Mouse (Mus musculus): ENCODE data around the gene AC131692.1. TPM values are rescaled to one million over a fixed set of nuclear protein-coding genes. Genes with fewer than 3 reads are reported as not detected.

AC131692.1 gene
- polyA plus RNA-seq, 1 experiment from 2014 or later = not detected

DNA sequence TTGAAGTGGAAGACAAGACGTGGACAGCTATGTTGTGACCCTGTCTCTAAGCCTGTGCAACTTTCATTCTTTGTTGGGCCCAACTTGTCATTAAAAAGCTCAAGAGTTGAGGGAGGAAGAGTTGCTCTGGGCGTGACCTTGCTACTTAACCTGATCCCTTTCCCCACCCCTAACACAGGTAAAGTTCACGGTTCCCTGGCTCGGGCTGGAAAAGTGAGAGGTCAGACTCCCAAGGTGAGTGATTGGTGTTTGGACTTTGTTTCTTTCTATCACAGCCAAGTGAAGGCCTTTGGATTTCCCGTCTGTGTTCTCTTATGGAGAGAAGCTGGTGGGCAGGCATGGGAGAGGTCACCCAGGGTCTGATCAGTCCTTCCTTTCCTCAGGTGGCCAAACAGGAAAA lies 35.3 kb upstream of the AC131692.1 start:
- H3K4me3 ChIP-seq (ENCODE audit: low read depth, low read length) = peak overlapping the region; percentile 73; the same call in 1 of the 2 replicates
- TF ChIP-seq CTCF (IDR thresholded peaks at IDR 0.05) (no peak), EP300 (IDR thresholded peaks at IDR 0.05) (no peak)
- H3K4me2 ChIP-seq (replicated peaks; ENCODE audit: low read depth, low read length) = peak overlapping the region; percentile 60
- no peak overlapping the region for H3K27ac ChIP-seq (ENCODE audit: low read length)
- H3K27me3 ChIP-seq (replicated peaks; ENCODE audit: insufficient read depth, low read length) = no peaks in the 10 kb centered on the region
- no peak overlapping the region for H3K9ac ChIP-seq (replicated peaks; ENCODE audit: low read depth)
- no peak for ATAC-seq
- H3K9me3 ChIP-seq (ENCODE audit: low read length) = no peaks in the 10 kb centered on the region
- peaks cover 10% of the 10 kb centered on the region; the same call in 1 of the 2 replicates for H3K36me3 ChIP-seq (ENCODE audit: insufficient read depth, low read length)
- H3K4me1 ChIP-seq (ENCODE audit: insufficient read depth, low read depth, low read length) = peaks cover 15% of the 10 kb centered on the region
- no peak for DNase-seq (ENCODE audit: low spot score)
- 71% methylated on average over 5 of the region's 5 CpGs for WGBS

DNA sequence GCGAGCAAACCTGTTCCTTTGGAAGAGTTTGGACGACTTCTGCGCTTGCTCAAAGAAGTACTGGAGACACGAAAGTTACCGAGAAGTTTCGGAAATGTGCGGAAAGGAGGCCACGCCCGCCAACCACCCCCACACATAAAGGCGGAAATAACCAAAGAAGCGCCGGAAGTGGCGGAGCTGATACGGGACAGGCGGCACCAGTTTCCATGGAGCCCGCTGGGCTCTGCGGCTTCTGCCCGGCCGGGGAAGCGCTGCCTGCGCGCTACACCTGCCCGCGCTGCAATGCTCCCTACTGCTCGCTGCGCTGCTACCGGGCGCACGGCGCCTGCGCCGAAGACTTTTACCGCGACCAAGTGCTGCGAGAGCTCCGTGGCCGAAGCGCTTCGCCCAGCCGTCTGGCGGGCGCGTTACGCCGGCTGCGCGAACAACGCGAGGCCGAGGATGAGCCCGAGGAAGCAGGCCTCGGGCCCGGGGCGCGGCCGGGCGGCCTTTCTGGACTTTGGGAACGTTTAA lies 33.1 kb upstream of the AC131692.1 start, which contains the start of gene Znhit2:
TSS of gene Znhit2 (plus strand) at position 172 of the 513 bp plus-strand sequence.
- Histone ChIP-seq H3K9me3 (ENCODE audit: low read length) (no peaks in the 10 kb centered on the region), H3K4me1 (ENCODE audit: insufficient read depth, low read depth, low read length) (peaks cover 15% of the 10 kb centered on the region), H3K36me3 (ENCODE audit: insufficient read depth, low read length) (no peaks in the 10 kb centered on the region), H3K27me3 (replicated peaks; ENCODE audit: insufficient read depth, low read length) (no peaks in the 10 kb centered on the region), H3K4me3 (ENCODE audit: low read depth, low read length) (peak within 1 kb of the TSS; percentile 70), H3K9ac (replicated peaks; ENCODE audit: low read depth) (peak within 1 kb of the TSS; percentile 90), H3K4me2 (replicated peaks; ENCODE audit: low read depth, low read length) (peak within 1 kb of the TSS; percentile 90), H3K27ac (ENCODE audit: low read length) (peak within 1 kb of the TSS; percentile 89)
- WGBS = under 1% methylated on average over 45 of the region's 58 CpGs
- TF ChIP-seq EP300 (IDR thresholded peaks at IDR 0.05) (no peak), CTCF (IDR thresholded peaks at IDR 0.05) (peak; percentile 11; the same call in 1 of the 2 replicates)
- ATAC-seq (peak; percentile 83), DNase-seq (ENCODE audit: low spot score) (peak; percentile 98)

GRCm38 (mm10) chr19:6061641-6062302 lies 32.4 kb upstream of the AC131692.1 start:
- Histone ChIP-seq H3K36me3 (ENCODE audit: insufficient read depth, low read length) (no peaks in the 10 kb centered on the region), H3K4me1 (ENCODE audit: insufficient read depth, low read depth, low read length) (peaks cover 14% of the 10 kb centered on the region), H3K27ac (ENCODE audit: low read length) (peak overlapping the region; percentile 89), H3K27me3 (replicated peaks; ENCODE audit: insufficient read depth, low read length) (no peaks in the 10 kb centered on the region), H3K4me2 (replicated peaks; ENCODE audit: low read depth, low read length) (peak overlapping the region; percentile 90), H3K9me3 (ENCODE audit: low read length) (no peaks in the 10 kb centered on the region), H3K9ac (replicated peaks; ENCODE audit: low read depth) (peak overlapping the region; percentile 90), H3K4me3 (ENCODE audit: low read depth, low read length) (peak overlapping the region; percentile 70)
- WGBS = 2% methylated on average over 44 of the region's 44 CpGs
- no peak for TF ChIP-seq CTCF (IDR thresholded peaks at IDR 0.05)
- no peak for TF ChIP-seq EP300 (IDR thresholded peaks at IDR 0.05)
- DNase-seq (ENCODE audit: low spot score) = peak; percentile 51
- ATAC-seq = 0 out of 2 replicates have a peak, but pooled peaks have one; percentile 1

- H3K4me2 ChIP-seq (replicated peaks; ENCODE audit: low read depth, low read length) = peak overlapping the region; percentile 90
- DNase-seq (ENCODE audit: low spot score) = no peak
- peaks cover 16% of the 10 kb centered on the region for H3K4me1 ChIP-seq (ENCODE audit: insufficient read depth, low read depth, low read length)
- H3K4me3 ChIP-seq (ENCODE audit: low read depth, low read length) = peak overlapping the region; percentile 70
- H3K27me3 ChIP-seq (replicated peaks; ENCODE audit: insufficient read depth, low read length) = no peaks in the 10 kb centered on the region
- 44% methylated on average over 5 of the region's 5 CpGs for WGBS
- no peaks in the 10 kb centered on the region for H3K36me3 ChIP-seq (ENCODE audit: insufficient read depth, low read length)
- H3K9me3 ChIP-seq (ENCODE audit: low read length) = no peaks in the 10 kb centered on the region
- no peak for ATAC-seq
- TF ChIP-seq EP300 (IDR thresholded peaks at IDR 0.05) (no peak), CTCF (IDR thresholded peaks at IDR 0.05) (no peak)
- peak overlapping the region; percentile 90; the same call in 1 of the 2 replicates for H3K9ac ChIP-seq (replicated peaks; ENCODE audit: low read depth)
- H3K27ac ChIP-seq (ENCODE audit: low read length) = peak overlapping the region; percentile 89; the same call in 1 of the 2 replicates
Measured at GRCm38 (mm10) chr19:6062418-6062817, 31.8 kb upstream of the AC131692.1 start.

GRCm38 (mm10) chr19:6063081-6063480 lies 31.1 kb upstream of the AC131692.1 start:
- Histone ChIP-seq H3K4me3 (ENCODE audit: low read depth, low read length) (no peak overlapping the region), H3K4me1 (ENCODE audit: insufficient read depth, low read depth, low read length) (peaks cover 19% of the 10 kb centered on the region), H3K27ac (ENCODE audit: low read length) (no peak overlapping the region), H3K9me3 (ENCODE audit: low read length) (no peaks in the 10 kb centered on the region), H3K36me3 (ENCODE audit: insufficient read depth, low read length) (no peaks in the 10 kb centered on the region), H3K9ac (replicated peaks; ENCODE audit: low read depth) (no peak overlapping the region), H3K4me2 (replicated peaks; ENCODE audit: low read depth, low read length) (no peak overlapping the region), H3K27me3 (replicated peaks; ENCODE audit: insufficient read depth, low read length) (no peaks in the 10 kb centered on the region)
- DNase-seq (ENCODE audit: low spot score) (no peak), ATAC-seq (no peak)
- TF ChIP-seq CTCF (IDR thresholded peaks at IDR 0.05) (no peak), EP300 (IDR thresholded peaks at IDR 0.05) (no peak)
- 93% methylated on average over 6 of the region's 6 CpGs for WGBS

- Histone ChIP-seq H3K27me3 (replicated peaks; ENCODE audit: insufficient read depth, low read length) (no peaks in the 10 kb centered on the region), H3K4me3 (ENCODE audit: low read depth, low read length) (peak overlapping the region; percentile 37), H3K36me3 (ENCODE audit: insufficient read depth, low read length) (peaks cover 12% of the 10 kb centered on the region; the same call in 1 of the 2 replicates), H3K9ac (replicated peaks; ENCODE audit: low read depth) (peak overlapping the region; percentile 27; the same call in 1 of the 2 replicates), H3K4me1 (ENCODE audit: insufficient read depth, low read depth, low read length) (peaks cover 19% of the 10 kb centered on the region), H3K27ac (ENCODE audit: low read length) (no peak overlapping the region), H3K4me2 (replicated peaks; ENCODE audit: low read depth, low read length) (peak overlapping the region; percentile 77), H3K9me3 (ENCODE audit: low read length) (no peaks in the 10 kb centered on the region)
- TF ChIP-seq CTCF (IDR thresholded peaks at IDR 0.05) (no peak), EP300 (IDR thresholded peaks at IDR 0.05) (no peak)
- ATAC-seq (no peak), DNase-seq (ENCODE audit: low spot score) (no peak)
- 22% methylated on average over 5 of the region's 5 CpGs for WGBS
Measured at GRCm38 (mm10) chr19:6066571-6066970, 27.6 kb upstream of the AC131692.1 start.

All from lung, postnatal 0 days (tissue).